Mouse (Mus musculus) retina, postnatal 1 day (tissue): ENCODE data around the gene Ifi47.
"Not testable (repeated sequence)": the region's sequence is repeated elsewhere in the genome, so short reads cannot be mapped to it uniquely, and the experiment has no call there.

Source experiments
- DNase-seq: peaks from one replicate; pipeline ENCODE4 v3.0.0-alpha.2; 2012

Ifi47 gene

GRCm38 (mm10) chr11:49076001-49076757, at the start of gene Ifi47:
Gene Ifi47 (plus strand): TSS chr11:49076587.
- not testable (repeated sequence) for DNase-seq

GRCm38 (mm10) chr11:49050064-49050463, 26.3 kb upstream of the Ifi47 start:
- DNase-seq = not testable (repeated sequence)

GRCm38 (mm10) chr11:49051093-49051891, 25.1 kb upstream of the Ifi47 start, which contains the start of gene 9930111J21Rik2:
Gene 9930111J21Rik2 (minus strand): TSS chr11:49051242.
- not testable (repeated sequence) for DNase-seq

- DNase-seq = not testable (repeated sequence)
Measured at GRCm38 (mm10) chr11:49051894-49052293, 24.5 kb upstream of the Ifi47 start.

- DNase-seq = not testable (repeated sequence)
Measured at GRCm38 (mm10) chr11:49060061-49060460, 16.3 kb upstream of the Ifi47 start.

- not testable (repeated sequence) for DNase-seq
Measured at GRCm38 (mm10) chr11:49061865-49062264, 14.5 kb upstream of the Ifi47 start.

GRCm38 (mm10) chr11:49063713-49064469, 12.5 kb upstream of the Ifi47 start, which contains the start of gene Tgtp2:
Gene Tgtp2 (minus strand): TSS chr11:49064206.
- DNase-seq = not testable (repeated sequence)

GRCm38 (mm10) chr11:49068358-49068757, 8.0 kb upstream of the Ifi47 start:
- no peak for DNase-seq

GRCm38 (mm10) chr11:49077012-49077411, 625 bp downstream of the Ifi47 start:
- no peak for DNase-seq

- no peak for DNase-seq
Measured at GRCm38 (mm10) chr11:49078719-49079118, 2.3 kb downstream of the Ifi47 start.

GRCm38 (mm10) chr11:49080636-49081035, 4.2 kb downstream of the Ifi47 start:
- DNase-seq = no peak

- no peak for DNase-seq
Measured at GRCm38 (mm10) chr11:49081356-49081755, 5.0 kb downstream of the Ifi47 start.

- DNase-seq = no peak
Measured at GRCm38 (mm10) chr11:49081886-49082285, 5.5 kb downstream of the Ifi47 start.

GRCm38 (mm10) chr11:49083146-49083545, 6.8 kb downstream of the Ifi47 start:
- DNase-seq = no peak

- no peak for DNase-seq
Measured at GRCm38 (mm10) chr11:49083808-49084207, 7.4 kb downstream of the Ifi47 start.

- DNase-seq = no peak
Measured at GRCm38 (mm10) chr11:49084385-49084784, 8.0 kb downstream of the Ifi47 start.

- DNase-seq = peak; percentile 21
Measured at GRCm38 (mm10) chr11:49084875-49085274, 8.5 kb downstream of the Ifi47 start.

GRCm38 (mm10) chr11:49086858-49087361, 10.5 kb downstream of the Ifi47 start:
- DNase-seq = no peak

GRCm38 (mm10) chr11:49087830-49088616, 11.6 kb downstream of the Ifi47 start:
- peak; percentile 18 for DNase-seq

GRCm38 (mm10) chr11:49088990-49089652, 12.7 kb downstream of the Ifi47 start:
- DNase-seq = no peak
